Mouse (Mus musculus): Measurements from ENCODE around the gene Lat2.

DNA sequence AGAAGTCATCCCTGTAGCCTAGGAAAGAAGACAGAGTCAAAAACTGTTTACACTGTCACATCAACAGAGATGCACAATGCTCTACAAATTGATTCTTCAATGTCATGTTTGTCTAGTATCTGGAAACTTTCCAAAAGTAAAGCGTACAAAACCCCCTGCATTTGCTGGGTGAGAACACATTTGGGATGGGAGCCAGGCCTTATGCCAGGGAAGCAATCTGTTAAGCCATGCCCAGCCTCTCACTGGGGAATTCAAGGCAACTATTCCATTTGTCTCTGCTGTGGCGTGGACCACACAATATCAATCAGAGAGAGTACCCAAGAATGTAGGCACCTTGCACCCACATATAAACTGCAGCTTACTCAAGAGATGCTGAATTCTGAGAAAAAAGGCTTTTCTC lies 7.2 kb upstream of the Lat2 start:
- TF ChIP-seq CTCF (IDR thresholded peaks at IDR 0.05; ENCODE audit: insufficient read depth, low read depth, low read length), result no peak
- TF ChIP-seq POLR2A (IDR thresholded peaks at IDR 0.05; ENCODE audit: insufficient read depth, low read depth, low read length), result no peak
